Mouse (Mus musculus): Measurements from ENCODE around the gene Fto.

DNA sequence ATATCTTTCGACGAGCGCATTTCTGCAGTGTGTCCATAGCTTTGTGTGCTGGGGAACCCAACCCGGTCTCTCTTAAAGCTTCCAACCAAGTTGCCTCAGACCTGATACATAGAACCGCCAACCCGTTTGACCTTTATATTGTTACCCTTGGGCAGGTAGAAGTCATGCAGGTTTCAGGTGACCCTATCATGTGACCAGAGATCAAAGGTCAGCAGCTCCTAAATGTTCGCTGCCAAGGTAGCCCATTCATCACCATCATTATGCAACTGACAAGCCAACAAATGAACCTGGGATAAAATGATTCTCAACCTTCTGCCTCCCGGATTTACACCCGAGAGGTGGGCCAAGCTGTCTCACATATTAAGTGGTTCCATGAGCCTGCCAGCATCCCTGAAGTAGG lies 344.1 kb downstream of the Fto start:
- TF ChIP-seq CTCF (conservative IDR thresholded peaks at IDR 0.05 in 1 of 2, IDR thresholded peaks at IDR 0.05 in 1 of 2; ENCODE audit: low read depth in 2 of 2, low read length in 2 of 2) = no peak
- TF ChIP-seq ETS1 (conservative IDR thresholded peaks at IDR 0.05; ENCODE audit: low read depth, low read length) = no peak
- no peak for TF ChIP-seq POLR2A (IDR thresholded peaks at IDR 0.05; ENCODE audit: low read depth, low read length)

All from CH12.LX (cell line).